Mouse (Mus musculus) stomach, postnatal 0 days (tissue): ENCODE measurements at regions not wholly inside any gene's neighbourhood (a gene's known extent, or its start where the extent isn't known, plus 50 kb on each side); places are given as distances from the start of the nearest gene placed in this dataset.

Source experiments
- ATAC-seq: fragments of 200-750 bp; cut with Nextera tagmentation; 2 replicates; pipeline ENCODE4 v1.8.0; 2017; ENCODE audit not compliant: low FRiP score, low TSS enrichment
- DNase-seq: peaks from one replicate; pipeline ENCODE4 v3.0.0-alpha.2; 2016; ENCODE audit warnings: low spot score
- H3K27ac ChIP-seq: fragments of 300-500 bp; sonication (generic); replicated peaks from 2 replicates; pipeline ENCODE4 v1.5.1; 2014; ENCODE audit warnings: mild to moderate bottlenecking, control low read depth
- H3K27me3 ChIP-seq: fragments of 300-500 bp; sonication (generic); 2 replicates; pipeline ENCODE4 v1.6.1; 2014; ENCODE audit warnings: low read length; ENCODE audit not compliant: control insufficient read depth, insufficient read depth
- H3K36me3 ChIP-seq: fragments of 300-500 bp; sonication (generic); 2 replicates; pipeline ENCODE4 v1.6.1; 2014; ENCODE audit warnings: low read length, mixed read lengths; ENCODE audit not compliant: control insufficient read depth, insufficient read depth
- H3K4me1 ChIP-seq: fragments of 300-500 bp; sonication (generic); replicated peaks from 2 replicates; pipeline ENCODE4 v1.6.1; 2014; ENCODE audit warnings: antibody characterized with exemption; ENCODE audit not compliant: control insufficient read depth, insufficient read depth
- H3K4me2 ChIP-seq: fragments of 300-500 bp; sonication (generic); replicated peaks from 2 replicates; pipeline ENCODE4 v1.6.1; 2014; ENCODE audit warnings: low read depth, mild to moderate bottlenecking, control low read depth, moderate library complexity
- H3K4me3 ChIP-seq: fragments of 300-500 bp; sonication (generic); 2 replicates; pipeline ENCODE4 v1.5.1; 2014; ENCODE audit warnings: low read depth, low read length, control low read depth
- H3K9ac ChIP-seq: fragments of 300-500 bp; sonication (generic); 2 replicates; pipeline ENCODE4 v1.6.1; 2014; ENCODE audit warnings: mild to moderate bottlenecking, low read length, control low read depth, mixed read lengths
- H3K9me3 ChIP-seq: fragments of 300-500 bp; sonication (generic); 2 replicates; pipeline ENCODE4 v1.6.1; 2016; ENCODE audit warnings: low read length; ENCODE audit not compliant: control insufficient read depth
- CTCF ChIP-seq: IDR thresholded peaks from 2 replicates; pipeline ENCODE4 v1.5.1; 2016; ENCODE audit warnings: antibody characterized with exemption, low read depth, mild to moderate bottlenecking, moderate library complexity
- EP300 ChIP-seq: optimal IDR thresholded peaks from 2 replicates; pipeline ENCODE3; 2016; ENCODE audit warnings: antibody characterized with exemption
- WGBS: fragments of 180-500 bp; shearing (Covaris S2); extraction: QIAGEN DNeasy Blood & Tissue Kit; methylation state at CpG from one replicate; pipeline ENCODE4 v1.1.7; 2014; 5-methylcytosine and 5-hydroxymethylcytosine counted together

DNA sequence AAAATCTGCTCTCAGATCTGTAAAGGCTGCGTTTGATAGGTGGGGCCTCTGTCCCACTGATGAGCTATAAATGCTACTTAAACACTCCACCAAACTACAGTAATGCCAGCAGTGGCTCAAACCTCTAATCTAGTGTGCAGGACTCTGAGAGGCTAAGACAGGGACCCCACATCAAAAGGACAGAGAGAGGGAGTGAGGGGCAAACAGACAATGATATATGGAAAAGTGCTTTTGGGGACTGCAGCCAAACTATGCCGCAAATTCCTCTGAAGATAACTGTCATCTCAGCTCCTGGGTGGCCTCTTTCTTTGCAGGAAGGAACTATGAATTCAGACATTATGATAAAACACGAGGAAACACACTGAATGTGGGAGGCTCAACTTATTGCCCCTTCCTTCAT is 138.9 kb upstream of the Ddit4l start:
- no peaks in the 10 kb centered on the region for H3K9me3 ChIP-seq
- no peak for ATAC-seq

DNA sequence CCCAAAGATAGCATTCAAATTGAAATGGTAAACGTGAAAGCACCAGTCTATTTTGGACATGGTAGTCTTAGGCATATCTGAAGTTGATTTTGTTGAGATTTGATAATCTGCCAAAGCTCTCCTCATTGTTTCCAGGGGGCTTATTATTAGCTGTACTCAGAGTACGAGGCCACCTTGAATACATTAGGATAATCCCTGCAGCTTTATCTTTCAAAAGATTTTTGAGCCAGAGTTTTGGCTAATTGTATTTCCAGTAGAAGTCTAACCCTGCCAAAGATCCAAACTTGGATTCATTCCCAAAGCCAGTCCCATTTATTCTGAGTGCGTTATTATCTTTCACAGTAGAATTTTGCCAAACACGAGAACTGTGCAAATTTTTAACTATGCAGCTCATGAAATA is 138.4 kb upstream of the Ddit4l start:
- WGBS, result 11% methylated on average over 4 of the region's 4 CpGs
- TF ChIP-seq EP300 (no peak), CTCF (no peak)
- H3K4me2 ChIP-seq, result no peak overlapping the region
- H3K27me3 ChIP-seq, result no peaks in the 10 kb centered on the region
- no peak overlapping the region for H3K9ac ChIP-seq
- no peaks in the 10 kb centered on the region for H3K4me1 ChIP-seq
- DNase-seq (no peak), ATAC-seq (no peak)
- no peaks in the 10 kb centered on the region for H3K36me3 ChIP-seq
- H3K4me3 ChIP-seq, result no peak overlapping the region
- no peaks in the 10 kb centered on the region for H3K9me3 ChIP-seq
- H3K27ac ChIP-seq, result no peak overlapping the region

More for the DNA sequence above, 138.9 kb upstream of the Ddit4l start:
- no peak for TF ChIP-seq EP300
- no peak for TF ChIP-seq CTCF
- DNase-seq, result no peak
- H3K27me3 ChIP-seq, result no peaks in the 10 kb centered on the region
- no peak overlapping the region for H3K4me2 ChIP-seq
- H3K36me3 ChIP-seq, result no peaks in the 10 kb centered on the region
- WGBS, result 21% methylated on average over 3 of the region's 3 CpGs
- no peaks in the 10 kb centered on the region for H3K4me1 ChIP-seq
- H3K27ac ChIP-seq, result no peak overlapping the region
- no peak overlapping the region for H3K9ac ChIP-seq
- H3K4me3 ChIP-seq, result no peak overlapping the region

DNA sequence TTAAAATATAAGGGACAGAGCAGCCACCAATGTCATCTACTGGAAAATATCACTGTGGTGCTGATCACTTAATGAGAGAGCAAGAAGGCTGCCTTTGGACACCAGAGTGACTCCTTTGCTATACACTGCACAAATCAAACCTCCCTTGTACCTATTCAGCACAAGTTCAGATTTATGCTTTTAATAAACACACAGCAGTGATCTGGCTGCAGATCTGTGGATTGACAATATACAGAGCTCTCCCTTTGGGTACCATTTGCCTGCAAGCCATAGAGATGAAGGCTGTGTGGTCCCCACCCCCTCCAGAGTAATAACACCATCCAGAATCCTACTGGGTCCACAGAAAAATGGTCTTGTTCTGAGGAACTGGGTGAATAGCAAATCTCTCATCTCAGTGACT is 131.8 kb upstream of the Ddit4l start:
- Histone ChIP-seq H3K27me3 (no peaks in the 10 kb centered on the region), H3K9ac (no peak overlapping the region), H3K9me3 (no peaks in the 10 kb centered on the region), H3K27ac (no peak overlapping the region), H3K4me3 (no peak overlapping the region), H3K4me2 (no peak overlapping the region), H3K36me3 (no peaks in the 10 kb centered on the region), H3K4me1 (no peaks in the 10 kb centered on the region)
- TF ChIP-seq CTCF (no peak), EP300 (no peak)
- ATAC-seq, result no peak
- no peak for DNase-seq

DNA sequence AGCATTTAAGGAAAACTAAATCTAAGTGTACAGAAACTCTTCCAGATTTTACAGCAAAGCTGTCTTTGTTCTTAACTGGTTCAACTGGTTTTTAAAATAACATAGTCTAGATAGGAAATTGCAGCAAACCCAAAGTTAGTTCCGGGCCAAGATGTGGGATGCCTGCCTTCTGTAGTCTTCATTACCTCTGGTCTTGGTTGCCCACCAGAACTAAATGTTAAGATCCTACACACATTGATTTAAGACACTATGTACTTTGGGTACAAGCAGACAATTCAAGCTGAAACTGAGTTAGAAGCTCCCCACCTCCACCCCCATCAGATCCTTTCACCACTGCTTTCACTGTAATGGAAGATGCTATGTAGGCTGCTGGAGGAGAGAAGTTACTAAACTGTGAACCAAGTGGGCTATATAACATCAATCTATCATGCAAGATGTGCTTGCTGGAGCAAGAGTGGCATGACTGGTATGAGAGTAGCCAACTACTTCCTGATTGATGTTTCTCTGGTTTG is 129.8 kb upstream of the Ddit4l start:
- Histone ChIP-seq H3K4me1 (no peaks in the 10 kb centered on the region), H3K4me3 (no peak overlapping the region), H3K9ac (no peak overlapping the region), H3K27ac (no peak overlapping the region), H3K9me3 (no peaks in the 10 kb centered on the region), H3K27me3 (no peaks in the 10 kb centered on the region), H3K36me3 (no peaks in the 10 kb centered on the region), H3K4me2 (no peak overlapping the region)
- WGBS, result 67% methylated on average over 1 of the region's 1 CpGs
- DNase-seq (no peak), ATAC-seq (no peak)
- TF ChIP-seq CTCF (no peak), EP300 (no peak)

DNA sequence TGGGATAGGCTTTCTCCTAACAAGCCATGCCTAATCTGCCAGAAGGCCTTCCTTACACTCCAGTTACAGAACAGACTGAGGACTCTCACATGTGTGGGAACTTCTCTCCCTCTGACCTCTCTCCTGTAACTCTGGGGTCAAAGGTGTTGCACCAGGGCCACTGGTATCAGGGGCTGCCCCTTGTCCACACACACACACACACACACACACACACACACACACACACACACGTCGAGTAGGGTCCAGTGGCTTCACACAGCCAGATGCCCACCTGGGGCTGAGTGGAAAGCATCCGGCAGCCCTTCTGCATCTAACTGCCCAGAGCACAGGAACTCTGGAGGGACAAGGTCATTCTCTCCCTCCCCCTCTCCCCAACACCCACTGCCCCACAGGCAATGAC is 123.1 kb upstream of the Ddit4l start:
- TF ChIP-seq EP300 (no peak), CTCF (no peak)
- Histone ChIP-seq H3K27me3 (no peaks in the 10 kb centered on the region), H3K9me3 (no peaks in the 10 kb centered on the region), H3K4me2 (no peak overlapping the region), H3K27ac (no peak overlapping the region), H3K9ac (no peak overlapping the region), H3K4me1 (no peaks in the 10 kb centered on the region), H3K36me3 (no peaks in the 10 kb centered on the region), H3K4me3 (no peak overlapping the region)
- ATAC-seq (no peak), DNase-seq (no peak)
- 69% methylated on average over 3 of the region's 3 CpGs for WGBS

DNA sequence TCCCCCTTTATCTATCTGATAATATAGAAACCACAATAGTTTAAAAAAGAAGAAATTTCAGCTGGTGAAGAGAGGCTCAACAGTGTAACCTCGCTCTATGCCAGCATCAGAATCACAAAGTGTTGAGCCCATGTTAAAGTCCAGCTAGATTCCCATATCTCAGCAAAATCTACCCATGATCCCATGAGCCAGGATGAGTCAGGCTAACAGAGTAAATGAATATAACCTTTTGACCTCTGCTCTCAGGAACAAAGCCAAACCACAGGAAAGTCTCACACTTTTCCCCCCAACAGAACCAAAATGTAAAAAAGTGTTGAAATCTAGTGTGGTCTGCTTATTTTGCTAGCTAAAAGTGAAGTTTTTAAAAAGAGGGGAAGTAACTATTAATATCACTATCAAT is 110.1 kb upstream of the Ddit4l start:
- TF ChIP-seq CTCF (no peak), EP300 (no peak)
- Histone ChIP-seq H3K4me3 (no peak overlapping the region), H3K27ac (no peak overlapping the region), H3K4me1 (no peaks in the 10 kb centered on the region; the same call in 1 of the 2 replicates), H3K27me3 (no peaks in the 10 kb centered on the region), H3K9me3 (no peaks in the 10 kb centered on the region), H3K4me2 (no peak overlapping the region), H3K36me3 (no peaks in the 10 kb centered on the region), H3K9ac (no peak overlapping the region)
- ATAC-seq, result no peak
- 82% methylated on average over 1 of the region's 1 CpGs for WGBS
- DNase-seq, result no peak
